Mouse (Mus musculus): ENCODE measurements around the gene Lrfn3.
A peak's percentile ranks its signal among the peaks of the same experiment; 100 is the strongest.

Gene Lrfn3

DNA sequence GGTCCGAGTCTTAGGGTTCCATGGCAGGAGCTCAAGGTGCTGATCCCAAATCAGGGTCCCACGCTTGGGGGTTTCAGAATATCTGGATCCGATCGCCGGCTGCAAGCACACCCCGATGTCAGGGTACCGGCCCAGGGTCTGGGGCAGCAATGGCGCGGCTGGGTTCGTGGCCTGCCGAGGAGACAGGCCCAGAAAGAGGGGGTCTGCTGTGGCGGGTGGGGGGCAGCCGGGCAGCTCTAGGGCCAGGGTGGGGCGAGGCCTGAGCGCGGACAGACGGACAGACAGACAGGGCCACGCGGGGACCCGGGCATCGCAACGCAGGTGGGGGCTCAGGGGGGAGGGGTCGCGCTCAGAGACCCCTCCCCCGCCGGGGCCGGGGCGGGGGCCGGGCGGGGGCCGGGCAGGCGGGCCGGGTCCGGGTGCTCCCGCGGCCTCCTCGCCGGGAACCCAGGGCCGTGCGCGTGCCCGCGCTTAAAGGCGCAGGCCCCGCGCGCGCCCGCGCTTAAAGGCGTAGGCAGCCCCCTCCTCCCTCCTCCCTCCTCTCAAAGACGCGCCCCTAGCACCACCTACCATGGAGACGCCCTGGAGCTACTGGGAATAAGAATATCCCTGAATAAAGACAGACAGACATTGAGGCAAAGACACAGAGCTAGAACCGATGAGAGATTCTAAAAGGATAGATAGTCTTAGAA is at the start of gene Lrfn3:
Gene Lrfn3 (minus strand): TSS at position 121 of the 692 bp plus-strand sequence.
- DNase-seq = peak; percentile 79

DNA sequence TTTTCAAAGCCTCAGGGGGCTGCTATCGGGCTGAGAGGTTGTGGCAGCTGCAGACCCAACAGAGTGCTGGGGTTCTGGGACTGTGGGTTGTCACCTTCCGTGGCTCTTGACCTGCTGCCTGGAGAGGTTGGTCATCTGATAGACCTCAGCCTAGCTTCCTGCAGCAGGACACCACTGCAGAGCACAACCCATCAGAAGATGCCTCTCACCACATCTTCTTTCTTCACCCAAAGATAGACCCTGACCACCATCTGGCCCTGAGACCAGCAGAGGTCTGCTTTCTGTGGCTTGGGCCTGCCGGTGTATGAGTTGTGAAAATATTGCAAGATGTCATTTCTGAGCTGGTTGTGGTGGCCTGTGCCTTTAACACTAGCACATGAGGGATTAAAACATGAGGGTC is 48.5 kb upstream of the Lrfn3 start:
- no peak for DNase-seq

DNA sequence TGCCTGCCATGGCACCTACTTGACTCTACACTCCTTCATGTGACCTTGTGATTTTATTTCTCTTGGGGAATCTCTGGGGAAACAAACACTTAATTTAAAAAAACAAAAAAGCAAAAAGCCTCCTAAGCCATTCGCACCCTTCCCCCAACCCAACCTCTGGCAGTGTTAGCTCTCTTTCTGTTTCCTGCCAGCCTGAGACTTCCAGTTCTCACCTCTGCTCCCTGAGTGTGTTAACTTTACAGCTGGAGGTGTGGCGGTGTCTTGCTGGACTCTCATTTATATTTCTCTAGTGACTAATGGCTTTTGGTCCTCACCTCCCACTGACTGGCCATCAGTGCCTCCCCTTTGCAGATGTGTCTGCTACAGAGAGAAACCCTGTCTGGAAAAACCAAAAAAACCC is 47.2 kb upstream of the Lrfn3 start:
- DNase-seq = no peak

DNA sequence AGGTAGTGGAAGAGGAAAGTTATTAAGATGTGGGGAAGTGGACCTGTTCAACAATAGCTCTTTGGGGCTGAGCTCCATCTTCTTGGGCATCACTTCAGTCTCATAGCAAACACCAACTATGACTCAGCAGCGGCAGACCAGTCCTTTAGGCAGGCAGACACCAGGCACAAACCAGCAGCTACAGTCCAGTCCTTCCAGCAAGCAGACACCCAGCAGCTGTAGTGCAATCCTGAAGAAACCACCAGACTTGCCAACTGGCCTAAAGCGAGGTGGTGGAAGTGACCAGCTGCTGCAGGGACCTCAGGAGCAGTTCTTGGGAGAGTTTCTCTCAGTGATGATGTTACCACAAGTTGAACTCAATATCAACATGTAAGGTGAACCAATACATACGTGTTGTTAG is 46.1 kb upstream of the Lrfn3 start:
- no peak for DNase-seq

DNA sequence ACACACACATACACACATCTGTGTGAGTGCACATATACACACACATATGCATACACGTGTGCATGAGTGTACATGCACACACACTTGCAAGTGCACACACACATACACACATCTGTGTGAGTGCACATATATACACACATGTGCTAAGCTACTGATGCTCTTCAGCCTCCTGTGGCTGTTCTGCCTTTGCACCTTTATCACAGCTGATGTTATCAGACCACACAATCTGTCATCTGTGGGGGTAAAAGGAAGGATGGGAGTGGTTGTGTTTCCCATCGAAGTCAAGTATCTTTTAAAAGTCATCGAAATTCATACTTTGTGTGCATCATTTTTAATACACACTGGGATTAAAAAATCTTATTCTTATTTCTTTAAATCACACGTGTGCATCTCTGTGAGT is 39.8 kb upstream of the Lrfn3 start:
- DNase-seq = no peak

DNA sequence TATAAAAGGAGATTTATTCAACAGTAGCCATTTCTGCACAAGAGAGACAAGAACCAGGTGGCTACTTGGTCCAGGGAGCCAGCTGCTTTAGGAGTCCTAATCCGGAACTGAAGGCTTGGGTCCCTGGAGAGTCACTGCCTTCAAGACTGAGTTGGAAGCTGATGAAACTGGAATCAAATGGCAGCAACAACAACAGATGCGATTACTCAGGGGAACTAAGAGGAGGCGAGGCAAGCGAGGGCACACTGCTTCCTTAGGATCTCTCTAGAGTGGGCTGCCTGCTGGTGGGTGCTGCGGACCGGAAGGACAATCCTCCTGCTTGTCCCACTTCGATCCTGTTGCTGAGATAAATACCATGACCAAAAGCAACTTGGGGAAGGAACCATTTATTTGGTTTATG is 37.1 kb upstream of the Lrfn3 start:
- DNase-seq = no peak

DNA sequence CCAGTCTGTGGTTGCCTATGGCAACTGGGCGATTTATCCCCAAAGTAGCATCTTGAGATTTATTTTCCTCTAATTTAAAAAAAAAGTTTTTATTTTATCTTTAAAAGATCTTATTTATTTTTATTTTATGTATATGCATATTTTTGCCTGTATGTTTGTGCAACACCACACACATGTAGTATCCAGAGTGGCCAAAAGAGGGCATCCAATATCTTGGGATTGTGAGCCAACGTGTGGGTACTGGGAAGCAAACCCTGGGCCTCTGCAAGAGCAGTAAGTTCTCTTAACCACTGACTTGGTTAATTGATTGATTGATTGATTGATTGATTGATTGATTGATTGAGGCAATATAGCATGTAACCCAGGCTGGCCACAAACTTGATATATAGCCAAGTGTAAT is 32.3 kb upstream of the Lrfn3 start:
- no peak for DNase-seq

DNA sequence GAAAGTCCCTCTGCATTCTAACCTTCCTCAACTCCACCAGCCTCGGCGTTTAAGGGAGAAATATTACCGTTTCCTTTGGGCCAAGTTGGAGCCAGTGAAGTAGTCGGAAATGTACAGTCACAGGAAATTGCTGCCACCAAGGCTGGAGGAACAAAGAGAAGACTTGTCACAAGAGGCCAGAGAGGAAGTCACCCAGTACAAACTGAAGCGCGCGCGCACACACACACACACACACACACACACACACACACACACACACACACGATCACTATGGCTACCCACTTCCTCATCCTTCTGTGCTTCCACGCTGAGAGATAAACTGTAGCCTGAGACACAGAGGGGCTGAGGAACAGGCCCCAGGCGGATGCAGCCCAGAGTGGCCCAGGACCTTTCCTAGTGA is 31.8 kb upstream of the Lrfn3 start:
- peak; percentile 17 for DNase-seq

DNA sequence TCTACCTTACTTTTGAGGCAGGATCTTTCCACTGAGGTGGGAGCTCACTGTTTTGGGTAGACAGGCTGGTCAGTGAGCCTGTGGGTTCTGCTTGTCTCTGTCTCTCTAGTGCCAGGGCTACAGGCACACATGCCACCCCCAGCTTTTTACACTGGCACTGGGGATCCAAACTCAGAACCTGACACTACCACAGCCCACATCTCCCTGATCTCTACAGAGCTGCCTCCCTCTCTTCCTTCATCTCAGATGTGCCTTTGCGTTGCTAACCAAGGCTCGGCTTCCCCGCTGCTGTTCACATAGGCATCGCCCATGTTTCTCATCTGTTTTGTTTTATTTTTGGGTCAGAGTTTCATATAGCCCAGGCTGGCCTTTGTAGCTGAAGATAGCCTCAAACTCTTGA is 31.1 kb upstream of the Lrfn3 start:
- DNase-seq = no peak

DNA sequence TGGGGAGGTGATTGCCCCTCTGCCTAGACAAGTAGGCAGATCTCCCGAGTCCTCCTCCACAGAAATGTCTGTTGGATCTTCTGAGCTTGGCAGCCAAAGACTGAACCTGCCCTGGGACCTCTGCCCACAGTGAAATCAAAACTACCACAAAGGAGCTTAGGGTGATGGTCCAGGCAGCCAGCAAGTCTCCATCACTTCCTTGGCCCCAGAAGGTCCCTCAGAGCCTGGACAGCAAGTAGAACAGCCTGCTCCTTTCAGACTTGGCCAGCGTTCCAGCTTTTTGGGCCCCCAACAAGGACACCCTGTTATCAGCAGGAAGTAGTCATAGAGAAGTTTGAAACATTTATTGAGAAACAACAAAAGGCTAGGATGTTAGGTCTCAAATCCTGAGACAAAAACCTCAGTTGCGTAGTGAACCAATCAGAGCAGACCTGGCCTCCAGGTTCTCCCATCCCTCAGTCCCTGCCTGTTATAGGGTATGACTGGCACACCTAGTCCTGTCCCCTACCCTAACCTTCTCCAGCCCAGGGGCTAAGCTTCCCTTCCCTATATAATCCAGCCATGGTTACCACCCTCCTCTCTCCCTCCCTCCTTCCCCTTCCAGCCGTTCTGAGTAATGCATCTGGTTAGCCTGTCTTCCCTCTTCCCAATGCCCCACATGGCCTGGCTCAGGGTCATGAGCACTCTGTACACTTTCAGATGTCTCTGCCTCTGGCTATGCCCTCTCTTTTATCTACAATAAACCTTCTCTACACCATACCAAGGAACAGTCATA is 30.4 kb upstream of the Lrfn3 start:
- no peak for DNase-seq

DNA sequence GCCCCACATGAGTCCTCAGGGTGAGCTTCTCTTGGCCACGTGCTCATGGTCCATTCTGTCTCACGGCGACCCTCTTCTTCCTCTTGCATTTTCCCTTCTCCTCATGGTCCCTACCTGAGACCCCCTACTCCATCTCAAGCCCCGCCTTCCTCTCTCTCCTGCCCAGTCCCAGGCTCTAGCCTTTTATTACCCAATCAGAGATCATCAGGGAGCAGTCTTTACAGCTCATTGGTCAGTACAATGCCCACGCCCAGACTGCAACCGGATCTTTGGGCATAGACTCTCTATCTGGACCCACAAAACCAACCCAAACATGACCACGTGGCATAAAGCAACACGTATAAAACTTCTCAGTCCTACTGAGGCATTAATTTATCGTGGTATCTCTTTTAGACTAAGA is 21.5 kb upstream of the Lrfn3 start:
- no peak for DNase-seq

DNA sequence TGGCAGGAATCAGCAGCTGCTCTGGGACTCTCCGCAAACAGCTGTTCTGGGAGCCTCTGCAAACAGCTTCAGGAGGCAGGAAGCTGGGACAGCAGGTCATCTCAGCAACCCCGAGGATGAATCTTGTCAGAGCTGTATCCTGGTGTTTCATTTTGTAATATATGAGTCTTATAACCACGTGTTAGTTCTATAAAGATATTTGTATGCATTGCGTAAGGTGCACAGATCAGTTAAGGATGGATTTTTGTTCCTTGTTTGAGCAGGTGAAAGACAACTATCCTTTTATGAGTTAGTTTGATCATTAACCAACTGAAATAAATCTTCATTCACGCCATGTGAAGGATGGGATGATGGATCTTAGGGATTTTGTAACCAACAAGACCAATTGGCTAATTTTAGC is 17.5 kb upstream of the Lrfn3 start:
- DNase-seq = no peak

DNA sequence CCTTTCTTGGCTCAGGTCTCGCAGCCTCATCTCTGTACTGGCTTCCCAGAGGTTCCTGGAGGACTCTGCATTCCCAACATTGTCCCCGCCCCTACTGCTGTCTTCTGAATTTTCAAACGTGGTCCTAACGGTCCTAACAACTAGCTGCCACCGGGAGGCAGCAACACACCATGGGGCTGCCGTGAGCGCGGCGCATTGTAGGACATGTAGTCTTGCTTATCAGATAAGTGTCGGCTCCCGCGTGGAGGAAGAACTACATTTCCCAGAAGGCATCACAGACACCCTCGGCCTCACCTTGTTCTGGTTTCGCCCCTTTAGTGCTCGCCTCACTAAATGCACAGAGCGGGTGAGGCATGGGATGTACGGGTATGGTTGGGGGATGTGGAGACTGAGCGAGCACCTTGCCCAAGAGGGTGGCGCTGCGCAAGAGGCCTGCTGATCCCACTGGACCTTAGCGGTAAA is 11.0 kb upstream of the Lrfn3 start:
- DNase-seq = peak; percentile 90

DNA sequence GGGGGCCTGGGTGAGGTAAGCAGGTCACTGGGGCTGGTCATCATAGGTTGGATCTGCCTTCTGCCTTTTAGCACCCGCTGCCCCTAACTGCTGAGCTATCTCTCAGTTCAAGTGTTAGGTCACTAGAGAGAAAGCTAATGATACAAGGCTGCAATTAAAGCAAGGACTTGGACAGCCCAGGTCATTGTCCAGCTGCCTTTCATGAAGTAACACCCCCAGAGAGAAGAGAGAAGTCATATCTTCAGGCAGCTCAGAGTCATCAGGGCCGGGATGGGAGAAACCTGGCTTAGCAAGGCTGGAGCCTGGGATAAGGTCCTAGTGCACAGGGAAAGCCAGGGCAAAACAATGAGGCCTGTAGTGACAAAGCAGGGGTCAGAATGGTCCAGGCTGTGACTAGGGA is 4.9 kb upstream of the Lrfn3 start:
- no peak for DNase-seq

DNA sequence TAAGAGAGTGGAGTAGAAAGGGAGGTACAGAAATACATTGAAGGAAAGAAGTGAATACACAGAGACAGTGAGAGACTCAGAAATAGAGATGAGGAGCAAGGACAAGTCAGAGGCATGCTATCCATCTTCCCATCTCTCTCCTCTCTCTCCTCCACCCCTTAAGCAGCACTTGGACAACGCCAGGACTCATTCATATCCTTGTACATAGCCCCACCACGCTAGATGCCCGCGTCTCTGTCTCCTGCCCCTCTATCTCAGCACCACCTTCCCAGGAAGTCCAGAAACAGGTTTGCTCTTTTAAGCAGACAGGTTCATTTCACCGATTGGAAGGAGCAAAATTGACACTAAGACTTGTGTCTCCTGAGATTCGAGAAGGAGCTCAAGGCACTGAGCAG is 769 bp upstream of the Lrfn3 start:
- DNase-seq = no peak

DNA sequence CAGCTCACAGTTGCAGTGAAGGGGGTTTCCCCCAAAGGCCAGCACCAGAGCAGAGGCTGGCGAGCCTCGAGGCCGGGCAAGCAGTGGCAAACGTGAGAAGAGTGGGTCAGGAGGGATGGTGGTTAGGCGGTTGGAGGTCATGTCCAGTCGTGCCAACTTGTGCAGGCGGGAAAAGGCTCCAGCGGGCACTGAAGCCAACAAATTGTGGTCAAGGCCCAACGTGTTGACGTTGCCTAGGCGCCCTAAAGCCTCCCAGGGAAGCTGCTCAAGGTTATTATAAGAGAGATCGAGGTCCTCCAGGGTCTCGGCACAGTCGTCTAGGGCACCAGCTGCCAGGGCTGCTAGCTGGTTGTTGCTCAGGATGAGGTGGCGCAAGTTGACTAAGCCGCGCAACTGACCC is 2.5 kb downstream of the Lrfn3 start:
- DNase-seq = no peak

DNA sequence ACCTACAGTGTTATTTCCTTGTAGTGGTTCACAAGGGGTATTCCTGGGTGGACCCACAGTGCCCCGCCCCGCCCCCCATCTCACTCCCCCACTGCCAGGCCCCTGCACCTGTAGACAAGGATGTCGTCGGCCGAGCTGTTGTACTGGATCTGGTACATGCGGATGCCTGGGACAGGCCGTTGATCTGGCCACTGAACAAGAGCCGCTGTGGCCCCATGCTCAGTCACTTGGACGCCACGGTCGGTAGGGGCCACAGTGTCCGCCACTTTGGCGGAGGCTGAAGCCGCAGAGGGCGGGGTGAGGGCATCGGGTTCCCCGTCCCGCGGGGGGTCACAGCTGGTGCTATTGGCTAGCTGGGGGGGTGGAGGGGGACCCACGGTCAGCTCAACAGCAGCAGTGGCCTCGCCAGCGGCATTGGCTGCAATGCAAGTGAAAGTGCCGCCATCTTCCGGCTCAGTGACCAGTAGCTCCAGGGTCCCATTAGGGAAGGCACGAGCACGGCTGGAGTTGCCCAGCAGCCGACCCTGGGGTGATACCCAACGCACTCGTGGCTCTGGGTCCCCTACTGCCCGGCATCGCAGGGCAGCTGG is 3.2 kb downstream of the Lrfn3 start:
- DNase-seq = no peak

DNA sequence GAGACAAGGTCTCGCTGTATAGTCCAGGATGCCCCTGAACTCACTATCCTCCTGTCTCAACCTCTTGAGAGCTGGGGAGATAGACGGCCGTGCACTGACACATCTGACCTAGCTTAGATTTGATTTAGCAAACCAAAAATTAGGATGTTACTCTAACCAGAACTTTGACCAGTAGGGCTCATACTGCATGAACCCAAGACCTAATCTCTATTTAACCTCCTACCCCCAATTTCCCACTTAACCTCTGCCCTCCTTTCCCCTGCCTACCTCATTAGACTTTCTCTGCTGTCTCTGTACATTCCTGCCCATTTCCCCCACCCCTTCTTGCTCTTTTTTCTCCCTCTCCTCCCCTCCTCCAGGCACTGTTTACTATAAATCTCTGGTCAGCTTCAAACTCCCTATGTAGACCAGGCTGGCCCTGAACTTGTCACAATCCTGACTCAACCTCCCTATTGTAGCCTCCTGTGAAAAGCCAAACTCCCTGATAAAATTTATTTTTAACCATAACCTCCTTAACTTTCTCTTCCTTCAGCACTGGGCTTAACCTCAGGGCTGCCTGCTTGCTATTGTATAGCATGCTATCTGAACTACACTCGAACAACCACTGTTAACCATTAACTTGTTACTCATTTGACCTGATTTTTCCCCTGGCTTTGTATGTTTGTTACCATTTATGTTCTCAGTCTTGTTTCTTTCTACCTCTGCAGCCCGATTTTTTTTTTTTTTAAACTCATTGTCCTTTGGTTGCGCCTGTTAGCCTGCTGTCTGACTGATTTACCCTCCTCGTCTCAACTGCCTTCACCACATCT is 4.0 kb downstream of the Lrfn3 start:
- DNase-seq = no peak

DNA sequence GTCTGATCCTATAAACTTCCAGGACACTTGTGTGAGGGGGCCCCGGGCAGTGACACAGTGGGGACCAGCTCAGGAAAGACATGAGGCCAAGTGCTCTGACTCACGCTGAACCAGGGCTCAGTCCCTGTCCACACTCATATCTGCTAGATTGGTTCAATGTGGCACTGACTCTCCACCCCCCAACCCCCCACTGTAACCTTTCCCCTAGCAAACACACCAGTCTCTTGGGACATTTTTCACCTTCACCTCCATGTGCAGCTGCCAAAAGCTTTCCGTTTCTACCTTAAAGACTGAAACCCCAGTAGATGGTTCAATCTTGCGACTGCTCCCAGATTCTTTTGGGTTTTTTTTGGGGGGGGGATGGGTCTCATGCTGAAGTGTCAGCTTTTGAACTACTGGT is 8.5 kb downstream of the Lrfn3 start:
- no peak for DNase-seq

DNA sequence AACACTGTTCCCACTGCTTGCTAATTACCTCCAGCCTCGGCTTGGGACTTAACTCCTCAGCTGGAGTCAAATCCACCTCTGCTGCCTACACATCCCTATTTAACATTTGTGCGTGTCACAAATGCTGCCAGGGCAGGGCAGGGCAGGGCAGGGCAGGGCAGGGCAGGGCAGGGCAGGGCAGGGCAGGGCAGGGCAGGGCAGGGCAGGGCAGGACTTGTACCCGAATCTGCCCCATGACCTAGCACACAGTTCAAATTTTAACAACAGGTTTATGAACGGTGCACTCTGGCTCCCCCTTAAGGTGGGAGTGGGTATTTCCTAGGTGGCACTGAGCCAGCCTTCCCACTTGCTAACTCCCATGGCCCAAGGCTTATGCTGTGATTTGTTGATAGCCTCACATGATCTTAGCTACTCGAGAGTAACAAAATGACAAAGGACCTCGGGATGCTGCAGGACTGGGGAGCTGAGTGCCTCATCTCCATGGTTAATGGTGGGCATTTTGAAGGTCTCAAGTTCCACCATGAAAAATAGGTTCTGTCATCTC is 9.2 kb downstream of the Lrfn3 start:
- peak; percentile 62 for DNase-seq

DNA sequence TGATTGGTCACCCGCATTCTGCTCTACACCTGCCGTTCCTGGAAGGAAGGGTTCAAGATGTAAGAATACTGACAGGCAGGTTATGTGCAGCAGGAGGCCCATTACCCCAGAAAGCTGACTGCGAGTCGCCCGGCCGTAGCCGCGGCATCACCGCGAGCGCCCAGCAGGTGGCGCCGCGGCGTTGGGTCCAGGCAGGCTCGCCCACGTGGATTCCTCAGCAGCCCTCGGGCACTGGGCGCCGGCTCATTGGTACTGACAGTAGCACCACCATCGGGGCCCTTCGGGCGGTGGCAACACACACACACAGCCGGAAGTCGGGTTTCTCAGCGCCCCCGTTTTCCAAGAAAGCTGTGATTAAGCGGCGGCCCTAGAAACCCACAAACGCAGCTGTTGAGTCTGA is 14.7 kb downstream of the Lrfn3 start:
- DNase-seq = peak; percentile 79

DNA sequence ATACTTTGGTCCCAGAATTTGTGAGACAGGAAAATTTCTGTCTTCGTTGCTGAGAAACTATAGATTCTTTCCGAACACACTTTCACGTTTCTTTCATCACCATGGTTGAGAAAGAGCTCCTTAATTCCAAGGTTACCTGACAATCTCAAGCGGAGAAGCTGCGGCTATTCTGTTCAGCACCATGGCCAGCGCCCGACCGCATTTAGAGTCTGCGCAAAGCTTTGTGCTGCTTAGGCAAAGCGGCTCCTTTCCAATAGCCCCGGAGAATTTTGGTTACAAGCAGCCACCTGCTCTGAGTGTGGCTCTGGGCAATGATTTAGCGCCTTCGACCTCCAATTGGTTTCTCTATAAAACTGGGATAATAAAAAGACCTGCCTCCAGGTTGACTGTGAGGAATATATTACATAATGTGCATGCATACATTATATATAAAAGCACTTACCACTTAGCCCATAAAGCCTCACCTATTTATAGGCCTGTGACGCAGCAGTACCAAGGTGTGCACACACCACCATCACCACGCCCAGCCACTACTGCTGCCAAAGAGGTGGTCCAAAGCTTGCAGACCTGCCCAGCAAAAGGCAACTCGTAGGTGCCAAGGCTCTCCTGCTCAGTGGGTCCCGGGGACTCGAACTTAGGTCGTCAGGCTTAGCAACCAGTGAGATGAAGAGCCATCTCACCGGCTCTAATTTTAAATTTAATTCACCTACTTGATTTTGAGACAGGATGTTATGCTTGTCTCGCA is 15.8 kb downstream of the Lrfn3 start:
- DNase-seq = peak; percentile 53

Measured in right cerebral cortex, postnatal 14 days (tissue).